In the genomic region with DNA sequence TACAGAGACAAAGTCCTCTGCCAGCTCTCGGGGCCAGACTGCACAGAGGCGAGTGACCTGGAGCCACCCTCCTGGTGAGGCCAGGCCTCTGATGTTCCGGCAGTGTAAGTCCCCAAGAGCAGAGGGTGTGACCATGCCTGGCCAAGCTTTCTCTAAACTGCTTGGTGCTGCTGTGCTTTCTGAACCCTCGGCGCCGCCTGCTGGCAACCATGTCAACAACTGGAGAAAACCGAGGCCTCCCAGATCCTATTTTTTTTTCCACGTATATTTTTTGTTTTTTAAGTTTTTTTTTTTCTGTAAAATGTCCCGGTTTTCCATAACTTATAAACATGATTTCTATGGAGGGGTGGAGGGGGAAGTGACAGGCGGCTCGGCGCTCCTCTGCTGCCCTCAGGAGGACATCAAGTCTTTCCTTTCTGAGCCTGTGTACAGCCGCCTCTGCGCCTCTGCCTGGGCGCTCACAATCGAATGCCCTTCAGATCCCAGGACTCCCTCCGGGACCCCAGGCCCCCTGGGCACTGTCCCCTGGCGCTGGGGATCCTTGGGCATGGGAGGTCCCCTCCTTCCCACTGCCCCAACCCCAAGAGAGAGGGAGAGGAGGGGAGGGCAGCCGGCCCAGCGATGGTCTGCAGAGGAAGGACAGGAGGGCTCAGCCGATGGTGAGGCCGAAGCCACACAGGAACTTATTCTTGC, we compare ENCODE assay signal across 8 mouse cellular contexts. TPM values are rescaled to one million over a fixed set of nuclear protein-coding genes. Genes with fewer than 3 reads are reported as not detected.
DNase-seq lines count a peak whose midpoint lies in the region; ATAC-seq and TF ChIP-seq lines count a peak whose summit lies in the region.

No protein-coding gene starts in this region.

- TF ChIP-seq POLR2A in MEL (IDR thresholded peaks at IDR 0.05; ENCODE audit: control insufficient read depth in 1 of 2, insufficient read depth in 1 of 2, low read depth in 1 of 2, low read length in 2 of 2, poor library complexity in 1 of 2) = no peak
- TF ChIP-seq POLR2A in brain, embryonic 14.5 days (IDR thresholded peaks at IDR 0.05; ENCODE audit: borderline replicate concordance, extremely low read depth, insufficient read depth, insufficient read length, poor library complexity, severe bottlenecking) = no peak

- no peaks in the 10 kb centered on the region for H3K79me2 ChIP-seq in MEL (ENCODE audit: control insufficient read depth, insufficient read depth, low read length, poor library complexity)

- peak; percentile 34 for TF ChIP-seq RAD21 in MEL (IDR thresholded peaks at IDR 0.05; ENCODE audit: low read depth, low read length)

- peak; percentile 21; the same call in 1 of the 2 replicates for ATAC-seq in hindbrain, embryonic 14.5 days (ENCODE audit: low FRiP score)
- ATAC-seq in activated CD4-positive, CD25-positive, alpha-beta regulatory T cell, adult 4 months = no peak

- peaks cover 3 to 24% of the 10 kb centered on the region in 2 experiments; a peak in 3 of 4 replicates for H3K36me3 ChIP-seq in MEL (ENCODE audit: control insufficient read depth in 1 of 2, insufficient read depth in 2 of 2, low read length in 2 of 2)
- peaks cover 33% of the 10 kb centered on the region for H3K36me3 ChIP-seq in hindbrain, embryonic 14.5 days (replicated peaks; ENCODE audit: control insufficient read depth, insufficient read depth)

- H3K9ac ChIP-seq in MEL (ENCODE audit: control insufficient read depth, low read depth, low read length, poor library complexity, severe bottlenecking) = peak overlapping the region; percentile 8; the same call in 1 of the 2 replicates
- no peak overlapping the region for H3K9ac ChIP-seq in hindbrain, embryonic 14.5 days

- H3K27me3 ChIP-seq in MEL (ENCODE audit: control insufficient read depth in 1 of 2, insufficient read depth in 2 of 2, low read length in 2 of 2) = no peaks in the 10 kb centered on the region
- no peaks in the 10 kb centered on the region for H3K27me3 ChIP-seq in hindbrain, embryonic 14.5 days (ENCODE audit: control insufficient read depth, insufficient read depth, low read length)

- WGBS in hindbrain, embryonic 14.5 days = 31% methylated on average over 22 of the region's 22 CpGs

- H3K9me3 ChIP-seq in MEL (replicated peaks; ENCODE audit: insufficient read depth, low read length) = no peaks in the 10 kb centered on the region
- H3K9me3 ChIP-seq in hindbrain, embryonic 14.5 days (ENCODE audit: control insufficient read depth, low read length) = no peaks in the 10 kb centered on the region

- TF ChIP-seq CTCF in MEL (IDR thresholded peaks at IDR 0.05 in 2 of 3, conservative IDR thresholded peaks at IDR 0.05 in 1 of 3; ENCODE audit: control insufficient read depth in 1 of 3, insufficient read depth in 1 of 3, low read depth in 2 of 3, low read length in 3 of 3, poor library complexity in 1 of 3, severe bottlenecking in 1 of 3) = peak; percentile 35 to 80 (median 62); a peak in 5 of 6 replicates
- peak; percentile 73 for TF ChIP-seq CTCF in brain, embryonic 14.5 days (IDR thresholded peaks at IDR 0.05; ENCODE audit: borderline replicate concordance, extremely low read depth, insufficient read depth, insufficient read length)

- TF ChIP-seq EP300 in MEL (IDR thresholded peaks at IDR 0.05; ENCODE audit: low read depth in 1 of 2, low read length in 2 of 2) = no peak

- H3K4me3 ChIP-seq in MEL (ENCODE audit: control insufficient read depth in 1 of 2, insufficient read depth in 1 of 2, low read depth in 2 of 2, low read length in 2 of 2) = no peak overlapping the region
- no peak overlapping the region for H3K4me3 ChIP-seq in hindbrain, embryonic 14.5 days (replicated peaks; ENCODE audit: low read length)

- no peak overlapping the region for H3K27ac ChIP-seq in MEL (ENCODE audit: control insufficient read depth, low read depth, low read length)
- H3K27ac ChIP-seq in hindbrain, embryonic 14.5 days = no peak overlapping the region; the same call in 1 of the 2 replicates

- DNase-seq in MEL (ENCODE audit: low read depth, low spot score) = peak; percentile 62
- peak; percentile 70 for DNase-seq in brain, embryonic 14.5 days (ENCODE audit: low read depth)
- DNase-seq in forelimb bud, embryonic 11.5 days (ENCODE audit: low read depth, low spot score) = peak; percentile 54
- DNase-seq in hindbrain, embryonic 14.5 days (ENCODE audit: low spot score) = peak; percentile 70
- peak; percentile 55 to 69 for DNase-seq in layer of hippocampus, postnatal 36 days
- DNase-seq in lung, postnatal 25 days (ENCODE audit: low spot score) = peak; percentile 81
- DNase-seq in right cerebral cortex, postnatal 10 days (ENCODE audit: low spot score in 2 of 2) = peak; percentile 81 to 85

- H3K4me1 ChIP-seq in MEL (ENCODE audit: control insufficient read depth in 1 of 2, insufficient read depth in 2 of 2, low read length in 2 of 2) = peaks cover 0 to 31% of the 10 kb centered on the region in 2 experiments; a peak in 3 of 4 replicates
- peaks cover 18% of the 10 kb centered on the region for H3K4me1 ChIP-seq in hindbrain, embryonic 14.5 days (replicated peaks; ENCODE audit: control insufficient read depth, insufficient read depth, low read length)

- no peak overlapping the region for H3K4me2 ChIP-seq in hindbrain, embryonic 14.5 days (replicated peaks)

TF ChIP-seq in MEL, 35 proteins besides CTCF, POLR2A, EP300 and RAD21 (continues in another document):
- TF ChIP-seq NELFE (IDR thresholded peaks at IDR 0.05; ENCODE audit: low read depth, low read length) (no peak), RCOR1 (IDR thresholded peaks at IDR 0.05; ENCODE audit: low read depth, low read length) (no peak), ZKSCAN1 (IDR thresholded peaks at IDR 0.05; ENCODE audit: low read depth, low read length) (no peak), TBP (IDR thresholded peaks at IDR 0.05; ENCODE audit: low read depth, low read length) (no peak), MAX (IDR thresholded peaks at IDR 0.05; ENCODE audit: low read length) (no peak), SMC3 (IDR thresholded peaks at IDR 0.05; ENCODE audit: low read depth, low read length) (peak; percentile 55), NRF1 (IDR thresholded peaks at IDR 0.05; ENCODE audit: insufficient read depth, low read depth, low read length, poor library complexity, severe bottlenecking) (no peak), ZNF384 (IDR thresholded peaks at IDR 0.05; ENCODE audit: low read depth, low read length) (peak; percentile 43; the same call in 1 of the 2 replicates), MXI1 (IDR thresholded peaks at IDR 0.05; ENCODE audit: low read depth, low read length) (no peak), TCF12 (IDR thresholded peaks at IDR 0.05; ENCODE audit: low read depth, low read length) (no peak), MAFK (IDR thresholded peaks at IDR 0.05; ENCODE audit: borderline replicate concordance, low read depth, low read length) (no peak), UBTF (IDR thresholded peaks at IDR 0.05; ENCODE audit: borderline replicate concordance, insufficient read depth, low read depth, low read length) (no peak), CHD2 (IDR thresholded peaks at IDR 0.05; ENCODE audit: low read length) (no peak), CHD1 (IDR thresholded peaks at IDR 0.05; ENCODE audit: low read depth, low read length) (no peak)

RNA-seq across cellular contexts. Expression of a gene that starts 2.2 kb away (rescaled TPM):
- 22.6 and 33.3 TPM in 2 replicates for total RNA-seq in MEL (2012; rRNA removed)
- 10 to 100 TPM in 1 of 2 experiments, not detected in 1; 61.4 TPM for polyA plus RNA-seq in MEL (2012; ENCODE audit: insufficient read depth in 1 of 2, insufficient read length in 2 of 2, low read depth in 1 of 2, low replicate concordance in 2 of 2, missing spikeins in 1 of 2)
- 235 and 295 TPM in 2 replicates for polyA plus RNA-seq in brain, embryonic 14.5 days (2012; rRNA removed)
- polyA plus RNA-seq in hindbrain, embryonic 14.5 days (2014; fragmentation: Nextera tagmentation; extraction: Ambion mirVana) = 543 and 561 TPM in 2 replicates
- 1,000 to 10,000 TPM; 2,147 to 2,303 TPM for total RNA-seq in layer of hippocampus, postnatal 36 days (2021)
- 10 to 100 TPM in 1 of 2 experiments, 1 to 10 TPM in 1; 4.1 to 16.0 TPM for polyA plus RNA-seq in activated CD4-positive, CD25-positive, alpha-beta regulatory T cell, adult 4 months (2017; shearing (Covaris generic))

RNA-seq across cellular contexts. Expression of a gene that starts 8.8 kb away (rescaled TPM):
- total RNA-seq in MEL (2012; rRNA removed) = not detected in 2 replicates
- under 1 TPM in 1 of 2 experiments, not detected in 1; 0.35 TPM for polyA plus RNA-seq in MEL (2012; ENCODE audit: insufficient read depth in 1 of 2, insufficient read length in 2 of 2, low read depth in 1 of 2, low replicate concordance in 2 of 2, missing spikeins in 1 of 2)
- 0.81 and 2.0 TPM in 2 replicates for polyA plus RNA-seq in brain, embryonic 14.5 days (2012; rRNA removed)
- 2.3 and 2.5 TPM in 2 replicates for polyA plus RNA-seq in hindbrain, embryonic 14.5 days (2014; fragmentation: Nextera tagmentation; extraction: Ambion mirVana)
- 1 to 10 TPM; 4.6 to 5.7 TPM for total RNA-seq in layer of hippocampus, postnatal 36 days (2021)
- not detected for polyA plus RNA-seq in activated CD4-positive, CD25-positive, alpha-beta regulatory T cell, adult 4 months (2017; shearing (Covaris generic))

RNA-seq across cellular contexts. Expression of a gene that starts 14.0 kb away (rescaled TPM):
- 288 and 294 TPM in 2 replicates for total RNA-seq in MEL (2012; rRNA removed)
- 100 to 1,000 TPM in 1 of 2 experiments, not detected in 1; 403 TPM for polyA plus RNA-seq in MEL (2012; ENCODE audit: insufficient read depth in 1 of 2, insufficient read length in 2 of 2, low read depth in 1 of 2, low replicate concordance in 2 of 2, missing spikeins in 1 of 2)
- 111 and 131 TPM in 2 replicates for polyA plus RNA-seq in brain, embryonic 14.5 days (2012; rRNA removed)
- polyA plus RNA-seq in hindbrain, embryonic 14.5 days (2014; fragmentation: Nextera tagmentation; extraction: Ambion mirVana) = 119 and 128 TPM in 2 replicates
- 100 to 1,000 TPM; 110 to 115 TPM for total RNA-seq in layer of hippocampus, postnatal 36 days (2021)
- polyA plus RNA-seq in activated CD4-positive, CD25-positive, alpha-beta regulatory T cell, adult 4 months (2017; shearing (Covaris generic)) = 10 to 100 TPM in 1 of 2 experiments, 1 to 10 TPM in 1; 5.7 to 11.7 TPM

RNA-seq across cellular contexts. Expression of a gene that starts 19.9 kb away (rescaled TPM):
- total RNA-seq in MEL (2012; rRNA removed) = not detected in 2 replicates
- polyA plus RNA-seq in MEL (2012; ENCODE audit: insufficient read depth in 1 of 2, insufficient read length in 2 of 2, low read depth in 1 of 2, low replicate concordance in 2 of 2, missing spikeins in 1 of 2) = not detected
- polyA plus RNA-seq in brain, embryonic 14.5 days (2012; rRNA removed) = not detected in 2 replicates
- not detected in 2 replicates for polyA plus RNA-seq in hindbrain, embryonic 14.5 days (2014; fragmentation: Nextera tagmentation; extraction: Ambion mirVana)
- total RNA-seq in layer of hippocampus, postnatal 36 days (2021) = not detected
- polyA plus RNA-seq in activated CD4-positive, CD25-positive, alpha-beta regulatory T cell, adult 4 months (2017; shearing (Covaris generic)) = under 1 TPM in 1 of 2 experiments, not detected in 1; 0.44 TPM

RNA-seq across cellular contexts. Expression of a gene that starts 20.0 kb away (rescaled TPM):
- not detected in 2 replicates for total RNA-seq in MEL (2012; rRNA removed)
- not detected for polyA plus RNA-seq in MEL (2012; ENCODE audit: insufficient read depth in 1 of 2, insufficient read length in 2 of 2, low read depth in 1 of 2, low replicate concordance in 2 of 2, missing spikeins in 1 of 2)
- polyA plus RNA-seq in brain, embryonic 14.5 days (2012; rRNA removed) = not detected in 2 replicates
- polyA plus RNA-seq in hindbrain, embryonic 14.5 days (2014; fragmentation: Nextera tagmentation; extraction: Ambion mirVana) = not detected in 2 replicates
- total RNA-seq in layer of hippocampus, postnatal 36 days (2021) = not detected
- not detected for polyA plus RNA-seq in activated CD4-positive, CD25-positive, alpha-beta regulatory T cell, adult 4 months (2017; shearing (Covaris generic))
